ENCODE assay signal across 8 mouse cellular contexts in genomic region chr11:118289999-118290889, GRCm38 (mm10). TPM values are rescaled to one million over a fixed set of nuclear protein-coding genes. Genes with fewer than 3 reads are reported as not detected.
DNase-seq lines count a peak whose midpoint lies in the region; ATAC-seq lines count a peak whose summit lies in the region.

Gene Usp36 (minus strand): TSS chr11:118290244.

- ATAC-seq in hematopoietic stem cell, adult 5-6 weeks (replicated peaks in 1 of 2; ENCODE audit: insufficient read depth in 1 of 2, low FRiP score in 2 of 2, low TSS enrichment in 1 of 2, low read depth in 1 of 2, poor library complexity in 2 of 2, severe bottlenecking in 2 of 2) = peak; percentile 97 to 98
- ATAC-seq in lung, embryonic 16.5 days (ENCODE audit: low read depth) = peak; percentile 97

- peaks cover 10% of the 10 kb centered on the region for H3K36me3 ChIP-seq in lung, embryonic 16.5 days (ENCODE audit: control insufficient read depth, insufficient read depth, low read length)

- peak within 1 kb of the TSS; percentile 86 for H3K27ac ChIP-seq in lung, embryonic 16.5 days (ENCODE audit: low read length)

- H3K27me3 ChIP-seq in lung, embryonic 16.5 days (ENCODE audit: control insufficient read depth, insufficient read depth, low read depth, low read length) = no peaks in the 10 kb centered on the region

- H3K4me1 ChIP-seq in lung, embryonic 16.5 days (replicated peaks; ENCODE audit: control insufficient read depth, insufficient read depth, low read length) = peaks cover 14% of the 10 kb centered on the region

- peak within 1 kb of the TSS; percentile 95 for H3K4me2 ChIP-seq in lung, embryonic 16.5 days (ENCODE audit: low read depth, low read length)

- DNase-seq in MEL-GATA-1-ER (ENCODE audit: extremely low read depth, low read depth) = peak; percentile 98
- peak; percentile 100 for DNase-seq in cerebellum, adult 8-10 months
- peak; percentile 100 for DNase-seq in forelimb bud, embryonic 11.5 days (ENCODE audit: low read depth, low spot score)
- DNase-seq in layer of hippocampus, adult 9-10 months (ENCODE audit: low spot score) = peak; percentile 97
- DNase-seq in ovary, postnatal 10 days (ENCODE audit: low spot score) = peak; percentile 97
- DNase-seq in thymus, postnatal 10 days (ENCODE audit: low spot score in 2 of 2) = peak; percentile 98 to 100

- WGBS in lung, embryonic 16.5 days = under 1% methylated on average over 68 of the region's 68 CpGs

- peak within 1 kb of the TSS; percentile 91 for H3K9ac ChIP-seq in lung, embryonic 16.5 days (ENCODE audit: low read length)

- no peaks in the 10 kb centered on the region for H3K9me3 ChIP-seq in lung, embryonic 16.5 days (ENCODE audit: control insufficient read depth, low read length)

- H3K4me3 ChIP-seq in lung, embryonic 16.5 days (ENCODE audit: low read length) = peak within 1 kb of the TSS; percentile 97

RNA-seq across cellular contexts. Expression of gene Usp36, which starts in this region (rescaled TPM):
- 20.8 and 22.6 TPM in 2 replicates for total RNA-seq in hematopoietic stem cell, adult 5-6 weeks (2017)
- polyA plus RNA-seq in lung, embryonic 16.5 days (2015; fragmentation: Nextera tagmentation; extraction: Ambion mirVana) = 17.9 and 18.2 TPM in 2 replicates

Comparison
In these comparisons a context has a peak if more than half of its experiments do, and no peak if none do; other contexts are left out.
1. Peak in every context shown above with its lines: DNase-seq, ATAC-seq, H3K4me3 ChIP-seq and H3K27ac ChIP-seq.